Mouse (Mus musculus): Measurements from ENCODE around the gene Tmem44.

Gene Tmem44

DNA sequence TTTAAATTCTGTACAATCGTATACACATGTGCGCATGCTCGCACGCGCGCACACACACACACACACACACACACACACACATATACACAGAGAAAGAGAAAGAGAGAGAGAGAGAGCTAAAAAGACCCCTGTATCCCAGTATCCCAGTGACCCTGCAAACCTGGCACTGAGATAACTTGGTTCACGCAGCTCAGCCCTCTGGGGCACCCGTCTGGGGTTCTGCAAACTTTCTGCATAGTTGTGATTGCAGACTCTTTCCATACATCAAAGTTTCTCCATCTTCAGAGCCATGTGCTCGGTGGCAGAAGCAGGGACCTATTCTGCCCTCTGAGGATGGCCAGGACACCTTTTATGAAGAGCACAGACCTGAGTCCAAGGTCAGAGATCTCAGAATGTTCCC, 33.6 kb downstream of the Tmem44 start:
- DNase-seq, result no peak

DNA sequence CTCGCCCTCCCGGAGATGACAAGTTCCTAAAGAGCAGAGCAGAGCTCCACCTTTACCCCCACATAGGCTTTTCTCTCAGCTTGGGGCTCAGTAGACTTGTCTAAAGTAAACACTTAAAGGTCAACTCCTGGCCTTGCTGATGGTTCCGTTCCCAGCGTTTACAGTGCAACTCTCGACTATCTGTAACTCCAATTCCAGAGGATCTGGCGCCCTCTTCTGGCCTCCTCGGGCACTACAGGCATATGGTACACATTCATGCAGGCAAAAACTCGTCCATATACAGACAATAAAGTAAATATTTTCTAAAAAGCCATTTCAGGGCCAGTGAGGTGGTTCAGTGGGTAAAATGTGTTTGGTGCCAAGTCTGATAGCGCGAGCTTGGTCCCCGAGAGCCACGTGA, 35.2 kb downstream of the Tmem44 start:
- no peak for DNase-seq

GRCm38 (mm10) chr16:30513050-30514024, 37.3 kb downstream of the Tmem44 start:
- DNase-seq, result no peak

DNA sequence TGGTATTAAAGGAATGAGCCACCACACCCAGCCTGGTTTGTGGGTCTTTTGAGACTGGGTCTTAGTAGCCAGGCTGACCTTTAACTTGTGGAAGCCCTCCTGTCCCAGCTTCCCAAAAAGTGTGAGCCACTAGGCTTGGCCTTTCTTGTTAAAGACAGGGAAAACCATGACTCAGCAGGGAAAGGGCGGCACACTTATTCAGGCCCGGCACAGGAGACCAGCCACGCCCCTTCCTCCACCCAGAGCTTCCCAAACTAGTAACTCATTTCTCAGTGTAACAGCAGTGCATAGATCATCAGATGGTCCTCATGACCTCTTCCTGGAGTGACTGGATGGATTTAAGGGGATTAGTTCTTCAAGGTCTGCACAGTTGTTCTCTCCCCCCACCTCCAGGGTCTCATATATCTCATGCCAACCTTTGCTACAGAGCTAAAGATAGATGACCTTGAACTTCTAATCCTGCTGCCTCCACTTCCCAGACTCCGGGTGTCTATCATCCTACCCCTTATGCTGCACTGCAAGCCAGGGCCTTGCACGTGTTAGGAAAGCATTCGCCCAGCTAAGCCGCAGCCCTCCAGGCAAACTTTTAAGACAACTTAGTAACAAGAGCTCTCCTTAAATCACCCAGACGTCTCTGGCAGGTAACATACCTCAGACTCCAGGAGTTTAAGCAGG, 38.1 kb downstream of the Tmem44 start:
- peak; percentile 59 for DNase-seq

DNA sequence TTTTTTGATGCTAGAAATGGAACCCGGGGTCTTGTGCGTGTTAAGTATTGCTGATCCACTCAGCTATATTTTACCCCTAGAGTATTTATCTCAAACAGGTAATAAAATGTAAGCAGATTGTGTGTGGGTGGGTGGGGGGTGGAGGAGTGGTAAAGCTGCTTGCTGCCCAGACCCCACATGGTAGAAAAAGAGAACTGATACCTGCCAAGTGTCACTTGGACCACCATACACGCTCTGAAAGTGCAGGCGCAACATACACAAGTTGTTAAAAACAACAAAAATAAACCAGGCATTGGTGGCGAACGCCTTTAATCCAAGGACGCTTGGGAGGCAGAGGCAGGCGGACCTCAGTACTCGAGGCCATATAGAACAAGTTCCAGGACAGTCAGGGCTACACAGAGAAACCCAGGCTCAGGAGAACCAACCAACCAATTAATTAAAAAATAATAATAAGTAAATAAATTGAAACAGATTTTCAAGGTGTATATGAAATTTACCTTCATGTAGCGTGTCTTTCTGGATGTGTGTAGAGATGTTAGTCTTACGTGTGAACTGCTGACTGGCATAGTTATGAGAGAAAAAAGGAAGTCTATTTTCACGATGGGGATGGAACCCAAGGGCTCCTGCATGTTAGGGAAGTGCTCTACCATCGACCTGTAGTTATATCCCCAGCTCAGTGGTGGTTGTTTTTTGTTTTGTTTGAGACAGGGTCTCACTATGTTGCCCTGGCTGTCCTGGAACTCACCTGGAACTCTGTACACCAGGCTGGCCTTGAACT, 38.9 kb downstream of the Tmem44 start:
- DNase-seq, result no peak

GRCm38 (mm10) chr16:30510504-30511451, 39.9 kb downstream of the Tmem44 start:
- DNase-seq, result peak; percentile 91

DNA sequence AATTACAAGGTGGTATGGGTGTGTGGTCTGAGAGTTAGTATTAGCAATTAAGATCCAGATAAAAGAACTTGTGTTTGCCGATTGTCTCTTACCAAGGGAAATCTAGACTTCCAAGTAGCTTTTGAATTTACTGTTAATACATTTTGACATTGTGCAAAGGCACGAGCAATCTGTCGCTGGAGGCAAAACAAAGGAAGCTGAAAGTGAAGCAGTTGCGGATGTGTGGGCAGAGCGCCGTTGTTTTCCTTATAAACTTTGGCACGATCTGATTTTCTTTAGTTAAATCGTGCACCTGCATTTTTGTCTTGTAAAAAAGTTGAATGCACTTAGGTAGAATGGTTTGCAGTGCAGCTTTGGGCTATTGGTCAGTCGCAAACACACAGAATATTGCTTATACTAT, 40.6 kb downstream of the Tmem44 start:
- no peak for DNase-seq

DNA sequence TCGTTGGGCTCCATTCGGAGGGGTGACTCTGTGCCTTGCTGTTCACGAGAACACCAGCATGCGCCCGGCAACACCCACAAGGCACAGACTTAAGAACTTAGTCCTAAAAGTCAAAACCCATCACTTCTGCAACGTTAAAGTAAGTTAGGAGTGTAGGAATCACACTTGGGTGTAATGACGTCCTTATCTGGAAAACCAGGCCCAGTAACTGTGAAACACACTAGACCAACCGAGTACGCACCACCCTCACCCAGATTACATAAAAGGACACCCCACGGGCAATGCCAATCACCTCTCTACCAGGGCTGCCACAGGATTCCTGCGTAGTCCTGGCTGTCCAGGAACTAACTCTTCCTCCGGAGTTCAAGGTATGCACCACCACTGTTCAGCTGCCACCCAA, 41.3 kb downstream of the Tmem44 start:
- no peak for DNase-seq

GRCm38 (mm10) chr16:30508738-30509137, 41.9 kb downstream of the Tmem44 start:
- no peak for DNase-seq

- DNase-seq, result no peak
Measured at GRCm38 (mm10) chr16:30507120-30507519, 43.5 kb downstream of the Tmem44 start.

GRCm38 (mm10) chr16:30505311-30506031, 45.2 kb downstream of the Tmem44 start:
- DNase-seq, result no peak

DNA sequence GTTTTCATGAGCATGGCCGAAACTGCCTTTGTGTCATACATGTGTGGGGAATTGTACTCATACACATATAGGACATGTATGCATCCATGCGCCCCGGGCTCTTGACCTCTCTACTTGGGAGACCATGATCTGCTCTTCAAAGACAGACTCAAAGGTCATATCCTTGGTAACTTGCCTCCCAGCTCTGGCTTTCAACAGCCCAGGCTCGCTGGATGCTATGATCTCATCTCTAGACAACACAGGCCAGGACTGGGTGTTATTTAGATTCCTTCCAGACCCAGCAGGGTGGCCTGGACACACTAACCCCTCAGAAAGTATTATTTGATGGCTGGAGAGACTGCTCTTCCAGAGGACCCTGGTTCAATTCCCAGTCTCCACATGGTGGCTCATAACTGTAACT, 45.8 kb downstream of the Tmem44 start:
- DNase-seq, result no peak

DNA sequence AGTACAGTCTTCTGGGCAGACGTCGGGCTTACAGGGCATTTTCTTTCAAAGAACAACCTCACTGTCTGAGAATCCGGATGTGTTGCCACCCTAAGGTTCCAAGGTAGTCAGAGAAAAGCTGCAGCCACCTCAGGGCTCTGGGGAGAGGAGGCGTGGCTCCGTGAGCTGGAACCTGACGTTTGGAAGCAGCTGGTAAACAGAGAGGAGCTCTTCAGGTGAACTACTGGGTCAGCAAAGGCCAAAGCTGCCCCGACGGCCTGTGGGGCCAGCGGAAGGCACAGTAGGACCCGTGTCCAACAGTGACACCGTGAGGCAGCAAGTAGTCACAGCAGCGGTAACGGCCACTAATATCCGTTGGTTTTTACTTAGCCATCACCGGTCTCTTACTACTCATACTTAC, 46.7 kb downstream of the Tmem44 start:
- DNase-seq, result peak; percentile 79

DNA sequence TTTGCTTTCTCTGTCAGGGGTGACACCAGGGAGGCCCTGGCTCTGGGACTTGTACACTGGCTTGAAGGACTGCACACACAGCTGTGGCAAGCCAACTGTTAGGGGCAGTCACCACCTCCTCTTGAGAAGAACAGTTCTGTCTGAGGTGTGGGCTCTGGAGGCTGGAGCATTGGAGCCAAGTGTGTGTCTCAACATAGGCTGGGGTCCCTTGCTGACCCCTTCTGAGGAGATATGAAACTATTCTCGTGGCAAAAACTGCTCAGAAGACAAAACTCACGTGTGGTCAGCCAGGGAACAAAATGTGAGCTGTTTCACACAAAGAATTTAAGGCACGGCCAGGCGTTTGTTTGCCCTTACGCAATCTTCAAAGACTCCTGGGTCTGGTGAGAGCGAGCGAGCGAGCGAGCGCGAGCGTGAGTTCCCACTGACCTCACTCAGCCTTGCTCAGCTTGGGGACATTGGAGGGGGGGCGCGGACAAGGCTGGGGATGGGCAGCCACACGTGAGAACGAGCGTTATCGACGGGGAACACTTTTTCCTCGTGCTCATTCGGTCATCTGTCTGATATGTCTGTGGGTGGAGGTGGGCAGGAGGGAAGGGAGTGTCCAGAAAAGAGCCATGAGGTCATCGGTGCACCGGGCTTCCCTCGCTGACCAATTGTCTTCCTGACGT, 48.3 kb downstream of the Tmem44 start:
- DNase-seq, result peak; percentile 56

DNA sequence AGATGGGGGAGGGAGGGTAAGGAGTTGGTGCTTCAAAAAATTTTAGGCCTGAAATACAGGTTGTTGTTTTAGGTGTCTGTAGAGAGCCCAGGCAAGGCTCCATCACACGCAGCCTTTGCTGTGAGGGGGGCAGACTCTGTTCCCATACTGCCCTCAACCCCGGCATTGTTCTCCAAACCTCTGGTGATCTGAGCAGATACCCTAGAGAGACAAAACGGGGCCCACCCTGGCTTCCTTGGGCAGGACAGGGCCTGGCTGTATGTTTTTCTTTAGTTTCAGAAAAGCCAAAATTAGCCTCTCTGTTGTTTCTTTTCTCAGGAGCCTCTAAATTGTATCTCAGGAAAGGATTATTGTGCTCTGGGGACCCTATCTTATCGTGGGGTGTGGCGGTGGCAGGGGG, 49.0 kb downstream of the Tmem44 start:
- no peak for DNase-seq

- DNase-seq, result no peak
Measured at GRCm38 (mm10) chr16:30500223-30500622, 50.4 kb downstream of the Tmem44 start.

DNA sequence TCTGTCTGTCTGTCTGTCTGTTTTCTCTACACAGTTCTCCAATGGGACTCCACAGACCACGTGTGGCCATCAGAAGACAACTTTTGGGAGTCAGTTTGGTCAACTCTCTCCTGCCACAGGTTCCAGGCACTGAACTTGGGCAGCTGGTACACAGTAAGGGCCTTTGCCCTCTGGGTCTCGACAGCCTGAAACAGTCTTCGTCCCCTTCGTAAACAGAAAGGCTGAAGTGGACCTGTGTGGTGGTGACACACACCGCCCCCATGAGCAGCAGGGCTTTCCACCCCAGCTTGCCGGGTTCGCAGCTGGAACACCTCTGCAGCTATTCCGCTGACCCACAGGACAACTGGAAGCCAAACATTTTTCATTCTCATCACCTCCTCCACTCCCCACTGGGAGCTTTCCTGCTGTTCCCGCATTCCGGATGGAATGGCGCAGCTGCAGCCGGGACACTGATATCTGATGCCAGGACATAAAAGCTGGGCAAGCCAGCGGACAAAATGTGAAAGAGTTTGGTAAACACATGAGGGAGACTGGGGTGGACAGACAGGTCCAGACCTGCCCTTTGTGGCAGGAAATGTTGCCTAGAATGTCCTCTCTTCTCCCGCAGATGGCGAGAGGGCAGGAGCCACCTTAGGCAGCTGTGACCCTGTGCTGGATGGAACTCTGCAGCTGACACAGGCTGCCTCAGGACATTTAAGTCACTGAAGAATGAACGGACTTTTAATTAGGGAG, 51.4 kb downstream of the Tmem44 start:
- peak; percentile 63 for DNase-seq

DNA sequence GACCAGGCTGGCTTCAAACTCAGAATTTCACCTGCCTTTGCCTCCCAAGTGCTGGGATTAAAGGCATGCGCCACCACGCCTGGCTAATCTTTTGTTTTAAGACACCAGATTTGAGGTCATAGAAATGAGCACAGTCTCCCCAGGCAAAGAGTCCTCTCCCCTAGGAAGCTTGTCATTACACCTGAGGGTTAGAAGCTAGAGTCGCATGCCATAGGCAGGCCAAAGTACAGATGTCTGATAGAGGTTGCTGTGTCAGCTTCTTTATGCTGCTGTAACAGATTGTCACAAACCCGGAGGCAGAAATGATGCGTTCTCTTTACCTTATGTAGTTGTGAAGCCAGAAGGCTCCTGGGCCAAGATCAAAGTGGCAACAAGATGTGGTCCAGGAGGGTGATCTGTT, 53.3 kb downstream of the Tmem44 start:
- no peak for DNase-seq

DNA sequence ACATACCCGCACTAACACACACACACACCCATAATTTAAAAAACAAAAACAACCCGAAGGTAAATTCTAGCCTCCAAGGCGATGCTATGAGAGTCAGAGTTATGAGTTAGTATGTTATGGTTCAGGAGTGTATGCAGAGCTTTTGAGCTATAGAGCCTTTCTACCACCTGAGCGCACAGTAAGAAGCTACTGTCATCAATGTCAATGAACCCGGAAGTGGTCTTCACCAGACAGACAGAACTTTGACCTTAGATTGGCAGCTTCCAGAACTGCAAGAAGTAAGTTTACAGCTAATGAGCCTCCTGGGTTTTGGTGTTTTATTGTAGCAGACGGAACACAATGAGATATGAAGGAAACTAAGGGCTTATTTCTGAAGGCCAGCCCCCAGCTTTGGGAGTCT, 55.8 kb downstream of the Tmem44 start:
- DNase-seq, result no peak

DNA sequence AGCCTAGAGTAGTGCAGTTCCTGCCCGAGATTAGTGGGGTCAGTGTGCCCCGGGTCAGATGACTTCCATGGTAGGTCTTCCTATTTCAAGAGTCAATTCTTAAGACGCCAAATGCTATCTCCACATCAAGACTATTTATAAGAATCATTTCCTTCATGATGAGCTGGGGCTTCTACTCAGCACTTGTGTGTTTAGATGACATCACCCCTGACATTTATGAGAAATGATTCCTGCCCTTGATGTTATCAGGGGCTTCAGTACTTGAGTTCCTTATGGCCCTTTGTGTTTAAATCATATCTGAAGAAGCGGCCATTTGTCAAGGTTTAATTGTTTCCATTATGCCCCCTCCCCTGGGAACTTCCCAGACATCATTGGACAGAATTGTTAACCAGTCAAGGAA, 58.9 kb downstream of the Tmem44 start:
- no peak for DNase-seq
